18 mouse cellular contexts compared by ENCODE assay signal in genomic region chr9:34538591-34539335, GRCm38 (mm10). TPM values are rescaled to one million over a fixed set of nuclear protein-coding genes. Genes with fewer than 3 reads are reported as not detected.
DNase-seq lines count a peak whose midpoint lies in the region; ATAC-seq and TF ChIP-seq lines count a peak whose summit lies in the region.
"Had no signal": no experiment of that assay in that cellular context is flagged by ENCODE, and none has a peak within 500 bp of the region (broad histone marks: within the 10 kb centered on the region; RNA-seq: fewer than 3 reads in every experiment).

No protein-coding gene starts in this region.

- ATAC-seq in frontal cortex, adult (ENCODE audit: low TSS enrichment), result peak; percentile 87
- no peak for ATAC-seq in forebrain, postnatal 0 days
- ATAC-seq: forebrain, embryonic 13.5 days had no signal

- 65% methylated on average over 7 of the region's 7 CpGs for WGBS in forebrain, postnatal 0 days

- no peak overlapping the region for H3K9ac ChIP-seq in forebrain, postnatal 0 days
- H3K9ac ChIP-seq: forebrain, embryonic 13.5 days; hindbrain, embryonic 15.5 days; neural tube, embryonic 15.5 days had no signal

- no peaks in the 10 kb centered on the region for H3K27me3 ChIP-seq in forebrain, postnatal 0 days (ENCODE audit: insufficient read depth, low read length)
- H3K27me3 ChIP-seq: forebrain, embryonic 13.5 days; hindbrain, embryonic 15.5 days; megakaryocyte, embryonic 14.5 days; neural tube, embryonic 15.5 days had no signal

- no peaks in the 10 kb centered on the region for H3K36me3 ChIP-seq in forebrain, postnatal 0 days (ENCODE audit: insufficient read depth)
- H3K36me3 ChIP-seq: hindbrain, embryonic 15.5 days; neural tube, embryonic 15.5 days had no signal

- no peaks in the 10 kb centered on the region for H3K9me3 ChIP-seq in forebrain, postnatal 0 days (ENCODE audit: low read length)
- H3K9me3 ChIP-seq: forebrain, embryonic 13.5 days; hindbrain, embryonic 15.5 days; megakaryocyte, embryonic 14.5 days; neural tube, embryonic 15.5 days had no signal

- peak; percentile 33 for DNase-seq in NIH3T3 (ENCODE audit: low read depth)
- peak; percentile 31 to 48 for DNase-seq in layer of hippocampus, postnatal 14 days (ENCODE audit: low spot score in 2 of 2)
- peak; percentile 81 to 82 for DNase-seq in right cerebral cortex, adult 2 months (ENCODE audit: low spot score in 2 of 2)
- DNase-seq in kidney, postnatal 10 days, result no peak
- no peak for DNase-seq in gastrocnemius, postnatal 10 days
- no peak for DNase-seq in forebrain, postnatal 0 days
- DNase-seq in gastrocnemius, adult 18-20 months (ENCODE audit: low spot score), result no peak
- DNase-seq: adrenal gland, adult 8-10 months; cerebellum, postnatal 10 days; kidney, adult 18-20 months; kidney, postnatal 36 days had no signal

- H3K4me2 ChIP-seq in forebrain, postnatal 0 days (ENCODE audit: low read depth), result no peak overlapping the region
- H3K4me2 ChIP-seq: forebrain, embryonic 13.5 days; hindbrain, embryonic 15.5 days; neural tube, embryonic 15.5 days had no signal

- H3K4me1 ChIP-seq in forebrain, postnatal 0 days (ENCODE audit: insufficient read depth), result 0 out of 2 replicates have a peak, but pooled peaks cover 3% of the 10 kb centered on the region
- H3K4me1 ChIP-seq: megakaryocyte, embryonic 14.5 days had no signal

- no peak for TF ChIP-seq CTCF in forebrain, postnatal 0 days (IDR thresholded peaks at IDR 0.05; ENCODE audit: low read depth)

- H3K27ac ChIP-seq in forebrain, postnatal 0 days (ENCODE audit: low read depth, low read length), result no peak overlapping the region
- H3K27ac ChIP-seq: forebrain, embryonic 13.5 days; hindbrain, embryonic 15.5 days; neural tube, embryonic 15.5 days; stomach, postnatal 0 days had no signal

- H3K4me3 ChIP-seq in forebrain, postnatal 0 days (ENCODE audit: low read depth, low read length), result no peak overlapping the region
- H3K4me3 ChIP-seq: forebrain, embryonic 13.5 days; hindbrain, embryonic 15.5 days; megakaryocyte, embryonic 14.5 days; neural tube, embryonic 15.5 days had no signal

RNA-seq across cellular contexts. Expression of gene Kirrel3, which starts 53.1 kb away (rescaled TPM):
- total RNA-seq in layer of hippocampus, postnatal 14 days (2021), result 10 to 100 TPM; 43.9 to 50.2 TPM
- total RNA-seq in gastrocnemius, postnatal 10 days (2021), result 1 to 10 TPM; 1.7 to 1.9 TPM
- total RNA-seq in forebrain, postnatal 0 days (2014; rRNA removed), result 28.9 and 35.3 TPM in 2 replicates
- 41.1 and 57.6 TPM in 2 replicates for polyA plus RNA-seq in forebrain, postnatal 0 days (2015; fragmentation: Nextera tagmentation; extraction: Ambion mirVana)
- total RNA-seq in gastrocnemius, adult 18-20 months (2021), result under 1 TPM; 0.43 to 0.73 TPM
- polyA plus RNA-seq: liver, adult 2 months had no signal

Comparison
In these comparisons a context has a peak if more than half of its experiments do, and no peak if none do; other contexts are left out.
1. DNase-seq: peak in NIH3T3 (single experiment), layer of hippocampus, postnatal 14 days (2 of 2) and right cerebral cortex, adult 2 months (2 of 2); none in kidney, postnatal 10 days (single experiment), gastrocnemius, postnatal 10 days (single experiment), forebrain, postnatal 0 days (single experiment) and gastrocnemius, adult 18-20 months (single experiment).
2. RNA of gene Kirrel3, which starts 53.1 kb away (total RNA-seq): 43.9 to 50.2 TPM in layer of hippocampus, postnatal 14 days and 28.9 to 35.3 TPM in forebrain, postnatal 0 days; 1.7 to 1.9 TPM in gastrocnemius, postnatal 10 days and 0.43 to 0.73 TPM in gastrocnemius, adult 18-20 months; every median in the first group is over 10 times any median in the second.